Mouse (Mus musculus) gastrocnemius, postnatal 4 days (tissue): ENCODE data around the gene Stk24. TPM values are rescaled to one million over a fixed set of nuclear protein-coding genes. Genes with fewer than 3 reads are reported as not detected.

Experiments used
- DNase-seq, 2 experiments: peaks; one replicate each; pipeline ENCODE4 v3.0.0; 2021 to 2022; ENCODE audit warnings: low spot score in 2 of 2, mixed read lengths in 2 of 2
- total RNA-seq, 2 experiments: library from RNA; stranded (reverse); gene quantifications; 2 replicates each; pipeline ENCODE4 v1.2.3; 2021

Stk24 gene
- total RNA-seq, 2 experiments from 2014 or later: 57.8 to 61.6 TPM

GRCm38 (mm10) chr14:121316136-121316535 lies 63.7 kb downstream of the Stk24 start:
- DNase-seq: no peak

- DNase-seq: no peak
Observed at GRCm38 (mm10) chr14:121314934-121315333, 64.9 kb downstream of the Stk24 start.

GRCm38 (mm10) chr14:121313283-121313682 lies 66.5 kb downstream of the Stk24 start:
- no peak for DNase-seq

GRCm38 (mm10) chr14:121311083-121311482 lies 68.7 kb downstream of the Stk24 start:
- no peak for DNase-seq

GRCm38 (mm10) chr14:121310325-121311080 lies 69.3 kb downstream of the Stk24 start:
- no peak for DNase-seq

- no peak for DNase-seq
Observed at GRCm38 (mm10) chr14:121309909-121310308, 69.9 kb downstream of the Stk24 start.

GRCm38 (mm10) chr14:121305316-121306064 lies 74.3 kb downstream of the Stk24 start:
- DNase-seq: no peak

- no peak for DNase-seq
Observed at GRCm38 (mm10) chr14:121304523-121304922, 75.3 kb downstream of the Stk24 start.

GRCm38 (mm10) chr14:121299093-121299492 lies 80.7 kb downstream of the Stk24 start:
- DNase-seq: no peak

GRCm38 (mm10) chr14:121298537-121298936 lies 81.3 kb downstream of the Stk24 start:
- no peak for DNase-seq

GRCm38 (mm10) chr14:121297103-121297502 lies 82.7 kb downstream of the Stk24 start:
- no peak for DNase-seq

GRCm38 (mm10) chr14:121294484-121294883 lies 85.3 kb downstream of the Stk24 start:
- no peak for DNase-seq

- DNase-seq: no peak
Observed at GRCm38 (mm10) chr14:121292391-121292790, 87.4 kb downstream of the Stk24 start.

GRCm38 (mm10) chr14:121291881-121292280 lies 87.9 kb downstream of the Stk24 start:
- no peak for DNase-seq

GRCm38 (mm10) chr14:121285379-121286120 lies 94.3 kb downstream of the Stk24 start:
- no peak for DNase-seq

- no peak for DNase-seq
Observed at GRCm38 (mm10) chr14:121281336-121281710, 98.5 kb downstream of the Stk24 start.

GRCm38 (mm10) chr14:121280601-121281335 lies 99.0 kb downstream of the Stk24 start:
- DNase-seq: peak in 1 of 2 experiments; percentile 30

- DNase-seq: peak; percentile 67 to 79
Observed at GRCm38 (mm10) chr14:121279106-121279505, 100.7 kb downstream of the Stk24 start.

GRCm38 (mm10) chr14:121276016-121276415 lies 103.8 kb downstream of the Stk24 start:
- no peak for DNase-seq

GRCm38 (mm10) chr14:121274985-121275384 lies 104.8 kb downstream of the Stk24 start:
- DNase-seq: peak in 1 of 2 experiments; percentile 29

GRCm38 (mm10) chr14:121270490-121270889 lies 109.3 kb downstream of the Stk24 start:
- no peak for DNase-seq
